Mouse (Mus musculus) lung, embryonic 14.5 days (tissue): ENCODE measurements at regions not wholly inside any gene's neighbourhood (a gene's known extent, or its start where the extent isn't known, plus 50 kb on each side); places are given as distances from the start of the nearest gene placed in this dataset.

Experiments used
- ATAC-seq: fragments of 200-750 bp; cut with Nextera tagmentation; 2 replicates; pipeline ENCODE4 v1.8.0; 2017; ENCODE audit warnings: mild to moderate bottlenecking, moderate TSS enrichment, moderate library complexity; ENCODE audit not compliant: insufficient read depth
- DNase-seq: peaks from one replicate; pipeline ENCODE4 v3.0.0-alpha.2; 2015
- H3K27ac ChIP-seq: fragments of 300-500 bp; sonication (generic); 2 replicates; pipeline ENCODE4 v1.5.1; 2014; ENCODE audit warnings: low read depth, mild to moderate bottlenecking, moderate library complexity
- H3K27me3 ChIP-seq: fragments of 300-500 bp; sonication (generic); 2 replicates; pipeline ENCODE4 v1.6.1; 2014; ENCODE audit warnings: low read length, control low read depth; ENCODE audit not compliant: insufficient read depth
- H3K36me3 ChIP-seq: fragments of 300-500 bp; sonication (generic); 2 replicates; pipeline ENCODE4 v1.6.1; 2014; ENCODE audit warnings: control low read depth; ENCODE audit not compliant: insufficient read depth
- H3K4me1 ChIP-seq: fragments of 300-500 bp; sonication (generic); 2 replicates; pipeline ENCODE4 v1.6.1; 2014; ENCODE audit warnings: antibody characterized with exemption, control low read depth; ENCODE audit not compliant: insufficient read depth
- H3K4me2 ChIP-seq: fragments of 300-500 bp; sonication (generic); 2 replicates; pipeline ENCODE4 v1.6.1; 2014; ENCODE audit warnings: mild to moderate bottlenecking
- H3K4me3 ChIP-seq: fragments of 300-500 bp; sonication (generic); 2 replicates; pipeline ENCODE4 v1.5.1; 2014; ENCODE audit warnings: low read depth, low read length
- H3K9ac ChIP-seq: fragments of 300-500 bp; sonication (generic); 2 replicates; pipeline ENCODE4 v1.6.1; 2014
- H3K9me3 ChIP-seq: fragments of 300-500 bp; sonication (generic); 2 replicates; pipeline ENCODE4 v1.6.1; 2016; ENCODE audit warnings: low read depth, low read length, control low read depth
- CTCF ChIP-seq: IDR thresholded peaks from 2 replicates; pipeline ENCODE4 v1.5.1; 2016; ENCODE audit warnings: antibody characterized with exemption, low read depth
- WGBS: fragments of 180-500 bp; shearing (Covaris S2); extraction: QIAGEN DNeasy Blood & Tissue Kit; methylation state at CpG from one replicate; pipeline ENCODE4 v1.1.7; 2014; 5-methylcytosine and 5-hydroxymethylcytosine counted together

DNA sequence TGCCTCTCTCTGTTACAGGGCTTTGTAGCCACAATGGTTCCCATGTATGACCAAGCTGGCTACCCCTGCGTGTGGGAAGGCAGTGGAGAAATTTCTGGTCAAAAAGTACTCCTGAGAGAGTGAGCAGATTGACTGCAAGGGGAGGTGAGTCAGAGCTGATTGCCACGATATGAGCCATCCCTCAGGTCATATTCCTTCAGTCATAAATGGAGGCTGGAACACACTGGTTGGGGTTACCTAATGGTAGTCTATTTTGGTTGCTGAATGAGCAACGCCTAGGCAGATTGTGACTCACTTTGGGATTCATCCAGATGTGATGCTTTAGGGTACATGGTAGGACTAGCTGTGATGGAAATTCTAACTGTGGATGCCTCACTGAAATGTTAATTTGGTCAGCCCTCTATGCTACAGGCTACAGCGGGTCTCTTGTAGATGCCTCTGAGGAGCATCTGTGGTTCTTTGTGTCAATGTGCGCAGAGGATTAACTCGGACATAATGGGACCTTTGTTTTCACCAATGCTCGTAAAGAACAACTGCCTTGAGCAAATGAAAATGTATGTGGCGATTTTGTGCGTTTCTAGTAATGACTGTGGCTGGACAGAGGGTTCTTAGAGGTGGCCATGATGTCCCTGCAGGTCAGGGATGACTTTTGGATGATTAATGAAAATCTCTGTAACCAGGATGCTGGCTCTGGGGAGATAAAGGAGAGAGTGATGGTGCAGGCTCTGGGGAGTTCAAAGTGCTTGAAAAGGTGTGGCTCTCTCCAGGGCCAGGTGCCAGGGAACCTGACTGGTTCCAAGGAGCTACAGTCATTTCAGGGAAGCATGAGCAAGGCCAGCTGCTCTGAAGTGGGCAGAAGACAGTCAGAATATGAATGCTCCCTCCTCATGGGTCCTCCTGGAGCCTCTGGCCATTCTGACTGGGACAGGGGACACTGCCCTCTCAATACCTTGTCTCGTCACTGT is 155.9 kb downstream of the Hhipl2 start:
- Histone ChIP-seq H3K4me3 (no peak overlapping the region), H3K4me2 (no peak overlapping the region), H3K36me3 (no peaks in the 10 kb centered on the region), H3K4me1 (no peaks in the 10 kb centered on the region), H3K9ac (no peak overlapping the region), H3K27me3 (no peaks in the 10 kb centered on the region), H3K9me3 (no peaks in the 10 kb centered on the region), H3K27ac (no peak overlapping the region)
- no peak for DNase-seq
- ATAC-seq: no peak
- WGBS: 73% methylated on average over 10 of the region's 10 CpGs
- TF ChIP-seq CTCF: no peak

DNA sequence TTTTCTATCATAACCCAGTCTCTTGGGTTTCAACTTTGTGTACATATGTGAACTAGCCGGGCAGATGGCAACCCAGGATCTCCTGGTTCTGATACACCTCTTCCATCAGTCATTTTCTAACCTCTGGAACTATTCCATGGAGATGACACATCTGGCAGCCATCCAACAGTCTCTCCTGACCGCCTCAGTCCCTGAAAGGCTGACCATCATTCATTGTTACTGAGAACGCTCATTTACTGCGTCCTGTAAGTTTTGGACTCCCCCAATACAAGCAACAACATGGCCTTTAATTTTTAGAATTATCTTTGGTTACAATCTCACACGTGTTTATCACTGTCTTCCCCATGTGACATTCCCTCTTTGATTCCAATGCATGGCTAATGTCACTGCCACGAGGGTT is 166.8 kb downstream of the Hhipl2 start:
- Histone ChIP-seq H3K4me1 (no peaks in the 10 kb centered on the region), H3K9me3 (no peaks in the 10 kb centered on the region), H3K9ac (no peak overlapping the region), H3K27me3 (no peaks in the 10 kb centered on the region), H3K4me3 (no peak overlapping the region), H3K4me2 (no peak overlapping the region), H3K36me3 (no peaks in the 10 kb centered on the region), H3K27ac (no peak overlapping the region)
- 55% methylated on average over 6 of the region's 6 CpGs for WGBS
- TF ChIP-seq CTCF: no peak
- ATAC-seq (no peak), DNase-seq (no peak)

DNA sequence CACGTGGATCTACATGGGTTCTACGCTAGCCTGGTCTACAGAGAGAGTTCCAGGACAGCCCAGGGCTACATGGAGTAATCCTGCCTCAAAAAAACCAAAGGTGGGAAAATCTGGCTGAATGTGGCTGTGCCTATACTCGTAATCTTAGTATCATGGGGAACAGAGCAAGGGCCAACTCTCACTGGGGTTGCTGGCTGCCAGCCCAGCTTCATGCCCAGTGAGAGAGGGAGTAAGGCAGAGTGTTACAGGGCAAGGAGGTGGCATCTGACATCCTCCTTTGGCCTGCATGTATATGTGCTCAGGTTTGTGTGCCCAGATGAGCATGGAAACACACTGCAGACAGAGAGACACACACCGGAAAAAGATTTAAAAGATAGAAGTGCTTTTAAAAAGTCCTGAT is 168.4 kb downstream of the Hhipl2 start:
- 77% methylated on average over 4 of the region's 4 CpGs for WGBS
- DNase-seq (no peak), ATAC-seq (no peak)
- TF ChIP-seq CTCF: no peak
- Histone ChIP-seq H3K4me1 (no peaks in the 10 kb centered on the region), H3K4me2 (no peak overlapping the region), H3K9ac (no peak overlapping the region), H3K36me3 (no peaks in the 10 kb centered on the region), H3K4me3 (no peak overlapping the region), H3K27ac (no peak overlapping the region), H3K9me3 (no peaks in the 10 kb centered on the region), H3K27me3 (no peaks in the 10 kb centered on the region)

DNA sequence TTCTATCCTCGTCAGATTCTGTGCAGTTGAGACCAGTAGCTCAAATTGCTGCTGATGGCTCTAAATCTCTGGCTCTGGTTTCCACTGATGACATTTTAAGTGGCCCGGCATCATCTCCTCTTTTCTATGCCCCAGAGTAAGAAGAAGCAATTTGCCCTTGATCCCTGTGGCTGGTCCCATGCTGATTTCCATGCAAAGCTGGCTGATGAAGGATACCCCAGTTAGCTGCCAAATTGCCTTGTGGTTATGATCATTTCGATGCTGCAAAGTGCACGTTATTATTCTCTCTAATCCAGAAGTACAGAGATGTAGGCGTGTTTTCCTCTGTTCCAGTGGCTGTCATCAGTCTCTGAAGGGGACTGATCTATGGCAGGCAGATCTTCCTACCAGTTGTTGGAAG is 177.3 kb downstream of the Hhipl2 start:
- Histone ChIP-seq H3K27me3 (no peaks in the 10 kb centered on the region), H3K4me1 (no peaks in the 10 kb centered on the region), H3K4me2 (no peak overlapping the region), H3K27ac (no peak overlapping the region), H3K9ac (no peak overlapping the region), H3K4me3 (no peak overlapping the region), H3K36me3 (no peaks in the 10 kb centered on the region), H3K9me3 (no peaks in the 10 kb centered on the region)
- ATAC-seq: no peak
- 61% methylated on average over 5 of the region's 5 CpGs for WGBS
- no peak for DNase-seq
- TF ChIP-seq CTCF: no peak

DNA sequence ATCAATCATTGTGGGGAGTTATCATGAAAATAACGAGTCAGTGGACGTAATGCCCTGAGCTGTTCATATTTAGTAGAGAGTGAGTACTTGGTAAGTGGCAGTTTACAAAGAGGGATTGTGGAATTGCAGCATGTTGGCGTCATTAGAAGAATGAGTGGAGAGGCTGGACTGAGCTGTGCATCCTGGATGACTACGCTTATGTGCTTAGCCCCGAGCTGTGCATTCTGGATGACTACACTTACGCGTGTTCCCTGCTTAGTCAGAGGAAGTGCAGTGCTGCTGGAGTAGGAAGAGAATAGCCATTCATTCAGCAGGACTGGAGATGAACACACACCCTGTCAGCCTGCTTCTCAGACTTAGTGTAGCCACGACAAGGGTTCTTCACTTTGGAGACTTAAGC is 182.5 kb downstream of the Hhipl2 start:
- no peak for TF ChIP-seq CTCF
- 59% methylated on average over 8 of the region's 8 CpGs for WGBS
- no peak overlapping the region for H3K27ac ChIP-seq
- H3K27me3 ChIP-seq: no peaks in the 10 kb centered on the region
- H3K4me3 ChIP-seq: no peak overlapping the region
- no peak for DNase-seq
- no peaks in the 10 kb centered on the region for H3K9me3 ChIP-seq
- ATAC-seq: no peak
- H3K9ac ChIP-seq: no peak overlapping the region
- H3K36me3 ChIP-seq: no peaks in the 10 kb centered on the region
- H3K4me1 ChIP-seq: no peaks in the 10 kb centered on the region
- no peak overlapping the region for H3K4me2 ChIP-seq

DNA sequence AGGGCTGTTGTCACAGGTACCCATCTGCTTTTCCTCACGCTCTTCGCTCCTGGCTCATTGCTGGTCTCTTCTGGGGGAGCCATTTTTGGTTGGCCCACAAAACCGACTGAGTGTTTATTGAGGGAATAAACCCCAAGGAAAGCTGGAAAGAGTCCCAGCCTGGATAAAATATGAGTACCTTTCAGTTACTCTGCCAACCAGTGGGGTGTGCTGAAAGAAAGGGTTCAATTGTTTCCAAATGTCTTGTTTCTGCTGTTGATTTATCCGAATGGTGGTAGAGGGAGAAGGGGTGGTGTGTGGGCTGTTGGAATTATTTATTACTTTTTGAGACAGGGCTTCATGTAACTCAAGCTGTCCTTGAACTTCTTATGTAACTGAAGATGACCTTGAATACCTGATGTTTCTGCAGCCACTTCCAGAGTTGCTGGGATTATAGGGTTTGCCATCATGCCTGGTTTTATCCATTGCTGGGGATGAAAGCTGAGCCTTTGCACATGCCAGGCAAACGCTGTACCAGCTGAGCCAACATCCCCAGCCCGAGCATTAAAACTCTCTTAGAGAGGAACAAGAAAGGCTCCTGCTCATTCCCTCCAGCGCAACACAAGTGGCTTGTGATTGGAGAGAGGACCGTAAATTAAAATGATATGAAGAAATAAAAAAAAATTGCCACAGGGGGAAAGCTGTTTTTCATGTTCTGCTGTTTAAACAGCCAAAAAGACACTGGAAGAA is 194.1 kb downstream of the Hhipl2 start:
- Histone ChIP-seq H3K9me3 (no peaks in the 10 kb centered on the region), H3K4me2 (no peak overlapping the region), H3K36me3 (no peaks in the 10 kb centered on the region), H3K4me1 (no peaks in the 10 kb centered on the region), H3K27ac (no peak overlapping the region), H3K27me3 (no peaks in the 10 kb centered on the region), H3K4me3 (no peak overlapping the region), H3K9ac (no peak overlapping the region)
- DNase-seq (no peak), ATAC-seq (no peak)
- 70% methylated on average over 8 of the region's 8 CpGs for WGBS
- TF ChIP-seq CTCF: no peak

DNA sequence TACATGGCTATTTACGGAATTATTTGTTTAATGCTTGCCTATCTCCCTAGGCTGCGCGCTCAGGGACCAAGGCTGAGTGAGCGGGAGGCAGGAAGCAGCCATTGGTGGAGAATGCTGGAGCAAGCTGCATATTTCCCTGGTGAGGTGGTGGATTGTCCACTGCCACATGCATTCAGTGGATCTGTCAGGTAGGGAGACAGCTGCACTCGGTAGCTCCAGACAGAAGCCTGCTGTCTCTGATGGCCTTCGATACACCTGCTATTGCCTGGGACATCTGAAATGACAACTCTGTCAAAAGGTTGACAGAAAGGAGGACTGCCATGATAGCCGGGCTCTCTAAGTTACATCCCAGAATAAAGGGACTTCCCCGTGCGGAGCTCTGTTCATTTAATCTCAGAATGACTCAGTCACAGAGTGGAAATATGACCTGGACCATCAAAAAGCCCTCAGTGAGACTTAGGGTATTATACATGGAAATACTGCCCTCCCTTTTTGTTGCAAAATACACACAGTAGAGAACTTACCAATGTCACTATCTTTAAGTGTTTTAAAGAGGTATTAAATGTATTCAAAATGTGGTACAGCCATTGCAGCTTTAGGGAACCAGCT is 201.5 kb downstream of the Hhipl2 start:
- TF ChIP-seq CTCF: no peak
- Histone ChIP-seq H3K9ac (no peak overlapping the region), H3K4me1 (no peaks in the 10 kb centered on the region), H3K4me3 (no peak overlapping the region), H3K36me3 (no peaks in the 10 kb centered on the region), H3K27ac (no peak overlapping the region), H3K4me2 (no peak overlapping the region), H3K9me3 (no peaks in the 10 kb centered on the region), H3K27me3 (no peaks in the 10 kb centered on the region)
- 74% methylated on average over 9 of the region's 9 CpGs for WGBS
- no peak for ATAC-seq
- no peak for DNase-seq
